15 mouse cellular contexts compared by ENCODE assay signal in genomic region chr5:125171259-125171658, GRCm38 (mm10). TPM values are rescaled to one million over a fixed set of nuclear protein-coding genes. Genes with fewer than 3 reads are reported as not detected.
DNase-seq lines count a peak whose midpoint lies in the region; ATAC-seq and TF ChIP-seq lines count a peak whose summit lies in the region.
"Had no signal": no experiment of that assay in that cellular context is flagged by ENCODE, and none has a peak within 500 bp of the region (broad histone marks: within the 10 kb centered on the region; RNA-seq: fewer than 3 reads in every experiment).

No protein-coding gene starts in this region.

- DNase-seq in layer of hippocampus, adult 2 months (ENCODE audit: low spot score in 2 of 2) = no peak
- DNase-seq in layer of hippocampus, adult 18-20 months (ENCODE audit: low spot score in 2 of 2) = no peak
- DNase-seq in embryonic facial prominence, embryonic 10.5 days (ENCODE audit: low spot score) = no peak
- DNase-seq in yolk sac, embryonic 10.5 days (ENCODE audit: low spot score) = no peak
- no peak for DNase-seq in testis, postnatal 14 days (ENCODE audit: low spot score)
- DNase-seq in gastrocnemius, adult 18-20 months (ENCODE audit: low spot score) = no peak
- DNase-seq: cerebellum, adult 8-10 months; kidney, adult 18-20 months; layer of hippocampus, adult 9-11 months; left cerebral cortex, postnatal 4 days had no signal

- WGBS in embryonic facial prominence, embryonic 10.5 days = 74% methylated on average over 6 of the region's 6 CpGs
- WGBS in forebrain, embryonic 15.5 days = 33% methylated on average over 6 of the region's 6 CpGs
- 55% methylated on average over 6 of the region's 6 CpGs for WGBS in midbrain, embryonic 13.5 days

- H3K4me1 ChIP-seq in embryonic facial prominence, embryonic 10.5 days = peaks cover 89% of the 10 kb centered on the region
- H3K4me1 ChIP-seq in forebrain, embryonic 15.5 days = peaks cover 86% of the 10 kb centered on the region
- peaks cover 86% of the 10 kb centered on the region for H3K4me1 ChIP-seq in midbrain, embryonic 13.5 days (replicated peaks)

- H3K4me3 ChIP-seq in layer of hippocampus, adult 2 months = no peak overlapping the region
- no peak overlapping the region for H3K4me3 ChIP-seq in embryonic facial prominence, embryonic 10.5 days
- H3K4me3 ChIP-seq in forebrain, embryonic 15.5 days = no peak overlapping the region
- H3K4me3 ChIP-seq in midbrain, embryonic 13.5 days (replicated peaks) = no peak overlapping the region
- H3K4me3 ChIP-seq: stomach, embryonic 15.5 days had no signal

- no peak for TF ChIP-seq CTCF in layer of hippocampus, adult 2 months (conservative IDR thresholded peaks at IDR 0.05)

- no peaks in the 10 kb centered on the region for H3K9me3 ChIP-seq in embryonic facial prominence, embryonic 10.5 days
- no peaks in the 10 kb centered on the region for H3K9me3 ChIP-seq in forebrain, embryonic 15.5 days
- no peaks in the 10 kb centered on the region for H3K9me3 ChIP-seq in midbrain, embryonic 13.5 days
- H3K9me3 ChIP-seq: stomach, embryonic 15.5 days had no signal

- H3K4me2 ChIP-seq in forebrain, embryonic 15.5 days (replicated peaks) = no peak overlapping the region
- H3K4me2 ChIP-seq in midbrain, embryonic 13.5 days (replicated peaks) = no peak overlapping the region
- H3K4me2 ChIP-seq: stomach, embryonic 15.5 days had no signal

- H3K27ac ChIP-seq in layer of hippocampus, adult 2 months = peak overlapping the region; percentile 69
- 0 out of 2 replicates have a peak overlapping the region, but pooled peaks have one; percentile 2 for H3K27ac ChIP-seq in embryonic facial prominence, embryonic 10.5 days (replicated peaks)
- H3K27ac ChIP-seq in forebrain, embryonic 15.5 days (replicated peaks) = peak overlapping the region; percentile 85
- peak overlapping the region; percentile 69; the same call in 1 of the 2 replicates for H3K27ac ChIP-seq in midbrain, embryonic 13.5 days

- no peaks in the 10 kb centered on the region for H3K27me3 ChIP-seq in embryonic facial prominence, embryonic 10.5 days (replicated peaks; ENCODE audit: low read depth, poor library complexity, severe bottlenecking)
- H3K27me3 ChIP-seq in forebrain, embryonic 15.5 days = no peaks in the 10 kb centered on the region
- H3K27me3 ChIP-seq in midbrain, embryonic 13.5 days = no peaks in the 10 kb centered on the region
- H3K27me3 ChIP-seq: stomach, embryonic 15.5 days had no signal

- ATAC-seq in forebrain, embryonic 15.5 days (replicated peaks) = no peak
- ATAC-seq in midbrain, embryonic 13.5 days = no peak
- ATAC-seq: activated CD4-positive, CD25-positive, alpha-beta regulatory T cell, adult 4 months; CD4-positive, CD25-positive, alpha-beta regulatory T cell, adult 4 months had no signal

- 0 out of 2 replicates have a peak overlapping the region, but pooled peaks have one; percentile 6 for H3K9ac ChIP-seq in forebrain, embryonic 15.5 days (replicated peaks)
- H3K9ac ChIP-seq in midbrain, embryonic 13.5 days (replicated peaks) = no peak overlapping the region
- H3K9ac ChIP-seq: stomach, embryonic 15.5 days had no signal

- H3K36me3 ChIP-seq in embryonic facial prominence, embryonic 10.5 days (replicated peaks) = peaks cover 28% of the 10 kb centered on the region
- no peaks in the 10 kb centered on the region for H3K36me3 ChIP-seq in forebrain, embryonic 15.5 days
- H3K36me3 ChIP-seq in midbrain, embryonic 13.5 days = no peaks in the 10 kb centered on the region
- H3K36me3 ChIP-seq: stomach, embryonic 15.5 days had no signal

RNA-seq across cellular contexts. Expression of gene Ncor2, which starts 7.8 kb away (rescaled TPM):
- 100 to 1,000 TPM; 285 to 307 TPM for total RNA-seq in layer of hippocampus, adult 2 months (2021)
- 100 to 1,000 TPM; 291 to 298 TPM for total RNA-seq in layer of hippocampus, adult 18-20 months (2021)
- polyA plus RNA-seq in embryonic facial prominence, embryonic 10.5 days (2016; fragmentation: Nextera tagmentation; extraction: Ambion mirVana) = 19.2 and 19.8 TPM in 2 replicates
- 30.2 and 31.6 TPM in 2 replicates for polyA plus RNA-seq in forebrain, embryonic 15.5 days (2015; fragmentation: Nextera tagmentation; extraction: Ambion mirVana)
- 20.2 and 22.6 TPM in 2 replicates for polyA plus RNA-seq in midbrain, embryonic 13.5 days (2015; fragmentation: Nextera tagmentation; extraction: Ambion mirVana)
- total RNA-seq in gastrocnemius, adult 18-20 months (2021) = 100 to 1,000 TPM; 118 to 134 TPM

Comparison
In these comparisons a context has a peak if more than half of its experiments do, and no peak if none do; other contexts are left out.
1. H3K27ac ChIP-seq: peak in every context shown above with its lines; median percentile 85 in forebrain, embryonic 15.5 days; 69 in layer of hippocampus, adult 2 months; 69 in midbrain, embryonic 13.5 days; 2 in embryonic facial prominence, embryonic 10.5 days.